Mouse (Mus musculus) Muller cell, postnatal 12 days (primary cell): Measurements from ENCODE around the gene Scamp1.

ENCODE experiments used
- DNase-seq: peaks from one replicate; pipeline ENCODE4 v3.0.0-alpha.2; 2015; ENCODE audit errors: inconsistent ontology term

The Scamp1 gene

DNA sequence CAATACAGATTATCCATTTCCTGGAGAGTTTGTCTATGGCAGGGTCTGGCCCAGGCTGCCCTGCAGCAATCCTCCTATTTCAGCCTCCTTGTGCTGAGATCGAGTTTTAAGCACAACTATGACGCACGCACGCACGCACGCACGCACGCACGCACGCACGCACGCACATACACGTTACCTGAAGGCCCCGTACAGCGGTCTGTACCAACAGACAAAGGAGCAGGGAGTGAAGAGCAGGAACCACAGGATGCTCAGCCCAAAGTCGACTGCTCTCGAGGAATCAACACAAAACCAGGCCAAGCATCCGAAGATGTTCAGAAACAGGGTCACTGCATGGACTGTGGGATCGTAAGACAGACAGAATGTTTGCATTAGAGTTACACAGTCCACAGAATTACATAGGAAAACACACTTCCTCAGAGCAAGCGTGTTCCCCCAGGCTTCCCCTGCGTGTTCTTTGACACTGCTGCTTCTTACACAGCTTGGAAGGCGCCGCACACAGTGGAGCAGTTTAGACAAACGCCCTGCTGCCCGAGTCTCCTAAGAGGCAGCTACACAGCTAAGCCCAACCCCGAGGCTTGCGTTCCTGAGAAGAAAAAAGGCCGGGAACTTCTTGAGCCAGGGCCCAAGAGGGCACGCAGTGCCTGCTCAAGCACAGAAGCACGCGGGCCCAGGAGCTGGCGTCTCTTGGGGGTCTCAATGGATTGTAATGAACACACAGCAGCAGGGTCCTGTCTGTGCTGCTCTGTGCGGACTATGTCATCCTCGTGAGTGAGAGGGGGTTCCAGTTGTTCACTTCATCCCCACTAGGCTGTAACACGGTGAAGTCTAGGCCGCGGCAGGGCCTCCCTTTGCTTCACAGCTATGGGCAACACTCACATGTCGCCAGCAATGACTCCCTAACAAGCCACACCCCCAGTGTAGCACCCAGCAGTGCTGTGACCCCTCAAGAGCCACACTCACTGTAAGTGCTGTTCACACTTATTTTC is 60.6 kb downstream of the Scamp1 start:
- DNase-seq, result no peak

DNA sequence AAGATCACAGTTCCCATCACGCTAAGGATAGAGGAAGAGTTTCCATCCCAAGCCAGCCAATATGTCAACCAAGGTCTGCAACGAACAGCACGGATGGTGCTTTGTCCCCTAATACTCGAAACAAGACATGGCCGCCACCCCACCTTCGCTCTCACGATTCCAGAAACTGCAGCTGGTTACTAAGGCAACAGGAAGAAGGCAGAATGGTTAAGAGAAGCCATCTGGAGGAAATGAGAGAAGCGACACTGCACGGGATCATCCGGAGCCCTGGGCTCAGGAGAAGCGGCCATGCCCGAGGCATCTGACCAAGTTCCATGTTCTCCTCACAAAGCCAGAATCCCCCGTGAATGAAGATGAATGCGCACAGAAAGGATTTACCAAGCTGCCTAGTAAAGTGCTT is 62.0 kb downstream of the Scamp1 start:
- no peak for DNase-seq

DNA sequence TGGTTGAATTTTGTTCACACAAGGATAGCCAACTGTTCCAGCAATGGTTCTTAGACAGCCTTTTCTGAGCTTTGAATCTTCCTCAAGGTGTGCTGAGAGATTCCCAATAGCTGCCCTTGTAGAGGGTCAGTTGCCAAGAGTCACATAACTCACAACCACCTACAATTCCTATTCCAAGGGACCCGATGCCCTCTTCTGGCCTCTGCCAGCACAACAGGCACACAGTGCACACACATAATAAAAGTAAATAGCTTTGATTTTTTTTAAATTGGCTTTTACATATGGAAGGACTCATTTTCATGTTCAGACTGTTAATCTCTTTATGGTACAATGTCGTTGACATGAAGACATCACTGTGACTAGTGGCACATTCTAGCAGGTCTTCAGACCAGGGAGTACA is 72.9 kb downstream of the Scamp1 start:
- no peak for DNase-seq

DNA sequence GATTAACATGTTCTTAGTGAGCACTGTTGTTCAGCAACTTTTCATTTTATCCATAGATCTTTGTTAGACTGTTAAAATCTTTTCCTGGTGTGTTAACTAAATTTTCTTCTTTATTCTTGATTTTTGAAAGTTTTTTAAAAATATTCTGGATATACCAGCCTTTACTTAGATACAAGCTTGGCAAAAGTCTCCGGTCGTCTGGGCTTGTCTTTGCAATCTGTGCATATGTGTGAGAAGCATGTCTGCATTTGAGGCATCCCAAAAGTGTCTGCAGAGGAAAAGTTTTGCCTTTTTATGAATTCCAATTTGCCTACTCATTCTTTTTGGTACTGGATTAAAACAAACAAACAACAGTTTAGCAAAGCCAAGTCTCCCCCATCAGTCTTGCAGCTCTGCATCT is 73.5 kb downstream of the Scamp1 start:
- no peak for DNase-seq

DNA sequence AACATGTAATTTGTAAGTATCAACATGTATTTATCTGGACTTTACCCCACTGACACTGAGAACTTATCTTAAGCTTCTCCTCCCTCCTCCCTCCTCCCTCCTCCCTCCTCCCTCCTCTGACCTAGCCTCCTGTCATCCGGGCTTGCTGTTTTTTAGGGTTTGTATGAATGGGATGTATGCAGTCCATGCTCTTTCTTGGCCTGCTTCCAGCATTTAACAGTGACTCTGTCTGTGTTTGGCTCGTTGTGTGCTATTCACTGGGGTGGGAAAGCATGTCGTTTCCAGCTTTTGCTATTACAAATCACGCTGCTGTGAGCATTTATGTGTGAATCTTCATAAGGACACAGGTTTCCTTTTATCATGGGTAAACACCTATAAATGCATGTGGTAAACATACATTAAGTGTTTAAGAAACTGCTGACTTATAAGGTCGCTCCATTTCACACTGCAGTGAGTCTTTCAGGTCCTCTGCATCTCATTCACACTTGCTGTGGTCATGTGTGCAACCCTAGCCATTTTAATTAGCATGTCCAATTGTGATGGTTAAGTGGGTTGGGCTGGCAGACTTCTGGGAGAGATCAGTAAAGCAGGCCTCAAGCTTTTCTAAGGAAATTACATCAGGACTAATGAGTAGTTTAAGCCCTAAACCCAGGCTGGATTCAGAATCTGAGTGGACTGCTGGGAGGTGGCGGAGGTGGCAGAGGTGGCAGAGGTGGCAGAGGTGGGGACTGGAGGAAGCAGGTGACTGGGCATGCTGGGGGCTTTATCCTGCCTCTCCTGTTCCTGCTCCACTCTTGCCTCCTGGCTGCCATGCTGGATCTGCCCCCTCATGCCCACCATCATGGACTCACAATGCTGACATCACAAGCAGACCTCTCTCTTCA is 74.2 kb downstream of the Scamp1 start:
- no peak for DNase-seq

DNA sequence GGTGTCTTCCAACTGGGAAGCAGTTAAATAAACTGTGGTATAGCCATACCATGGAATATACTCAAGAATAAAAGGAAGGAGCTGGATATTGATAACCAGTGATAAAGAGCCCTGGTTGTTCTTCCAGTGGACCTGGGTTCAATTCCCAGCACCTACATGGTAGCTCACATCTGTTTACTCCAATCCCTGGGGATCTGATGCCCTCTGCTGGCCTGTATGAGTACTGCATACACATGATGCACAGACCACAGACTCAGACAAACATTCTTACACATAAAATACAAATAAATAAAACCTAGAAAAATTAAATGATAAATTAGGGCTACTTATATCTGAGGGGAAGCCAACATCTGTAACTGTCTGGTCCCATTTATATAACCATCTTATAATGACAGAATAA is 76.8 kb downstream of the Scamp1 start:
- no peak for DNase-seq

DNA sequence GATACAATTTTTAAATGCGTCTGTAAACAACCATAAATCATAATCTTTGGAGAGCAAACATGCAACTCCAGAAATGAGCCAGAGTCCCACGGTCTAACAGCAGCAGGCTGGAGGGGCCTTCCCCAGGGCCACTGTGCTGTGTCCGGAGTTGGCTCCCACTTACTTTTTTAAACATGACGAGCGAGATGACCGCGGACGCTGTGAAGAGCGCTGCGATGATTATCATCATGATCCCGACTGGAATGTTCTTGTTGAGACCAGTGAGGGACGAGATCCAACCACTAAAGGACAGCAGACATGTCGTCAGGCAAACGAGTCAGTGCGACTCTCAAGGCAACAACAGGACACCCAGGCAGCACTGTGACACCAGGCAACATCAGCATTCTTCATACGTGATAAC is 77.7 kb downstream of the Scamp1 start:
- no peak for DNase-seq

DNA sequence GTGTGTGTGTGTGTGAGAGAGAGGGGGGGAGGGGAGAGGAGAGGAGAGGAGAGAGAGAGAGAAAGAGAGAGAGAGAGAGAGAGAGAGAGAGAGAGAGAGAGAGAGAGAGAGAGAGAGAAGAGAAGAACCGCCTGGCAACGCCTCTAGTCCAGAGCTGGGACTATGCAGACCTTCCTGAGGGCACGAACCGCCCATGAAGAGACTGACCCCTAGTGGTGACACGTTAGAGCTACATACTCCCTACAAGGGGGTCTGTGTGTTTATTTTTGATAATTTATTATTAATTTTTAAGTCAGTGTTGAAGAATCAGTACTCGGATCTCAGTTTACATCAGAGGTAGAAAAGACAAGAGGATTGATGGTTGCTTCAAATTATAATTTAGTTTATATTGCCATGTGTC is 80.4 kb downstream of the Scamp1 start:
- peak; percentile 30 for DNase-seq

DNA sequence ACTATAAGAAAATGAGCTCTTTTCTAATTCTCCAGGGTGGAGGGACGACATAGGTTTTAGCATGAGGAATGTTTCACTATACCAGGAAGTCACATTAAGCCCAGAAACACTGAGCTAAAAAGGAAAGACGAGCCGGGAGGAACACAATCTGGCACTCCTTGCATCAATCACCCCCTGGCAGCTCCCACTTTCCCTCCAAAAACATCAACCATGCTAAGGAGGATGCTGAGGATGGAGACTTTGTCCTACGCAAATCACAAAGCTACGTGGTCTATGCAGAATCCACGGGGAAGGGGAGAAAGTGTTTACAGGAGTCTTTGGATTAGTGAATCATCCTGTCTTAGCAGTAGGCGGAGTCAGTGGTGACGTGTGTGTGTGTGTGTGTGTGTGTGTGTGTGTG is 85.8 kb downstream of the Scamp1 start:
- DNase-seq, result no peak

DNA sequence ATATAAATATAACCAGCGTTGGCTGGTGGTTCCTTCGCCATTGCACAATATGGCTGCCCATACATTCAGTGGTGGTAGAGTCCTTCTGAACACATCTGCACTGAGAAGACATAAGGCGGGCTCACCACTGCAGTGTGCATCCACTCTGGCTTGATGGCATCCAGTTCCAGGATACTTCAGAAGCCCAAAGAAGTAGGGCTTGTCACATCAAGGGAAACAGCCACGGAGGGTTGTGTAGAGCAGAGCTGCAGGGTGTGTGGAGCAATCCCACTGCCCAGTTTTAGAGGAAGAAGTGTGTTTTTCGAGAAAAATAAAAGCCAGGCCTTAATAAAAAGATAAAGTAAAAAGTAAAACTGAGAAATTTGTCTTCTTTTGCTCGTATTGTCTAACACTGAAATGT is 87.0 kb downstream of the Scamp1 start:
- no peak for DNase-seq

DNA sequence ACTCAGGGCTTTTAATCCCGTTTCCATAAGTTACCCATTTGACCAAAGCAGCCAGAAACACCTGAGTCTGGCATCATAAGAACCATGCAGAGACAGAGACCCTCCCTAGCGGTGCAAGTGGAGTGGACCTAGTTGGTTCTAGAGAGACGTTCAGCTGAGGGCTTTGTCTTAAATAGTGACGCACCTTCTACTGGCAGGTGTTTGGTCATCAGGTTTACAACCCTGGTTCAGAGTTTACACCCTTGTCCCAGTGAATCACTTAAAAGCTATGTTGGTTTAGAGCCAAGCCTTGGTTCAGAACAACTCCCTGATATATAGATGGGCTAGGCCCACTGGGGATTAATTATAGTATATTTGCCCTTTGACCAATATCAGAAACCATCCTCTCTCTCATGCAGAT is 92.4 kb downstream of the Scamp1 start:
- DNase-seq, result no peak

DNA sequence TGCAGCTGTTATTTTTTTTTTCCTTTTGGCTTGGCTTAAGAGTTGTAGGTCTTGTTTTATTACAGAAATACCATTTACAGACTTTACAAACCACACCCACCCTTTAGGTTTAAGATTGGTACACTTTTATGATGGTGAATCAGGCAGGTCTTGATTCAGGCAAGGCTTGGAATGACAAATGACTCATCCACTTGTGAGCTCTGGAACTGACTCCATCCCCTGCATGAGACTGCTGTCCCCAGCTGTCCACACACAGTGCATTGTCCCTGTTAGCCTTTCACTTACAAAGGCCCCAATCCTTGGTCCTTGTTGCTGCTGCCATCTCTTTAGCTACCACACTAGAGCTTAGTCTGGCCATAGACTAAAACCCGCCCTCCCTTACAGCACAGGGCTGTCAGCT is 95.3 kb downstream of the Scamp1 start:
- peak; percentile 57 for DNase-seq

DNA sequence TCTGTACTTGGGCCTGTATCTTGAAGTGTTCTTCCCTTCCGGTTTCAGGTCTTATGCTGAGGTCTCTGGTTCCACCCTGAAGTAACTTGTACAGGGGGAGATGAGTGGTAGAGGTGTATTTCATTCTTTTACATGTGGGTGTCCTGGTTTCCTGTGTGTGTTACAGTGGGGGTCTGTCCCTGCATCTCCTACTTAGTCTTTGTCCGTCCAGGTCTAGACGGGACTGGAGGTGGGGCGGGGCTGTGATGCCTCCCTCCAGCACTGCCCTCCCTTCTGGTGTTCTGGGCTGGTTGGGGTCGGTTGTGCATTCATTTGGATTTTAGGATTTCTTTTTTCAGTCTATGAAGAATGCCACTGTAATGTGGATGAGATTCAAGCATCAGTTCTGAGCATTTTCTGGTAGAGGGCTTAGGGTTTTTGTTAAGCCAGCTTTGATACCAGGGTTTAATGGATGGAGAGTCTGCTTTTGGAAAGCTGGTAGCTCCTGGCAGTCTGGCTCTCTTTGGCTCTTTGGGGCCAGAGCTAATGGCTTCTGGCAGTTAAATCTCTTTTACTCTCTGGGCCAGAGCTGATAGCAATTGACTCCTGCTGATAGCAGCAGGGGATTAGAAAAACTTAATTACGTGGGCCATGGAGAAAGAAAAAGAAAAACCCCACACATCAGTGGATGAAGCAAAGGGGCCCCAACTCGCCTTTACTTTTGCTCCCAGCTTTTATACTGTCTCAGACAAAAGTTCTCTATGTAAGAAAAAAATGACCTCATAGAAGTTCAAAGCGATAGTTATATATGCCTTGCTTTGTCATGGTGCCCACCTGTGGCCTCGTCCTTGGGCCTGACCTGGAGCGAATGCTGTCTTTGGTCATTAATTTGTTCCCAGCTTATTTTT is 97.2 kb downstream of the Scamp1 start:
- no peak for DNase-seq

DNA sequence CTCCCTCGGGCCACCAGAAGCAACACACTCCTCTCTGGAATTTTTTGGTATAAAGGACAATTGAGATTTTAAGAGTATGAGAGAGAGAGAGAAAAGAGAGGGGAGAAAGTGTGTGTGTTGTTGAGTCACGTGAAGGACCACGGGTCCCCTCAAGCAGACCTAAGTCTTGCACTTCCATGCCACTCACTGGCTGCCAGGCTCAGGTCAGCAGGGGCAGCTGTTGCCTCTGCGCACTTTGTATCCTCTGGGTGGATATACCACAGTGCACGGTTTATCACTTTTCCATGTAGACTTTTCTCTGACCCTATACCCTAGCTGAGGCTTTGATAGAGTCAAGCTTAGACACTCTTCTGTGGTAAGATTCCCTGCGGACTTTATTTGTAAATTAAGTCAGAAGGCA is 100.0 kb downstream of the Scamp1 start:
- DNase-seq, result no peak

DNA sequence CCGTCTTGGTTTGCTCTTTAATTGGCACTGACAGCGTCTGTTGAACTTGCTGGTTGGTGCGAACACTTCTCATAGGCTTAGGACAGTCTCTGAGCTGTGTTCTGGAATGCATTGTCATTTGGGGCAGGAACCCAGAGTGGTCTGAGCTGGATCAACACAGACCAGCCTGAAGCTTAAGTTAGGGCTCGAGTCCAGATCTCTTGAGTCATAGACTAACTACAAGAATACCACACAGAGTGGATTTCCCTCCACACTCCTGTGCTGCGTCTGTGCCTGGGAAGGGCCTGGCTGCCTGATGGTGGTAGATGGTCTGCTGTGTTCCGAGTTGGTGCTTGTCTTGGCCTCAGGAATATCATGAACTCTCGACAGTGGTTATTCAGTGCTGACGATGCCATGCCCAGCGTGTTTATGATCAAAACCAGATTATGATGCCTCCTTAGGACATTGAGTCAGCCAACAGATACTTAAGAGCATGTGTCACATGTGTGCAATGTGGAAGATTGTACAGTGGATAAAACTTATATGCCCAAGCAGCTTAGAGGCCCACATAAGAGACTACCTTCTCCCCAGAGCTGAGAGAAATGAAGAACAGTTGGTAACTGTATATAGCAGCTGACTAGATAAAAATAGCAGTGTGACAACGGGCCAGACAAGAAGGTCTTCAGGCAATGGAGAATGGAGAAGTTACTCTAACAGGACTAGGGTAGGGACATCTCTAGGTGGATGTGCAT is 100.8 kb downstream of the Scamp1 start:
- peak; percentile 87 for DNase-seq

DNA sequence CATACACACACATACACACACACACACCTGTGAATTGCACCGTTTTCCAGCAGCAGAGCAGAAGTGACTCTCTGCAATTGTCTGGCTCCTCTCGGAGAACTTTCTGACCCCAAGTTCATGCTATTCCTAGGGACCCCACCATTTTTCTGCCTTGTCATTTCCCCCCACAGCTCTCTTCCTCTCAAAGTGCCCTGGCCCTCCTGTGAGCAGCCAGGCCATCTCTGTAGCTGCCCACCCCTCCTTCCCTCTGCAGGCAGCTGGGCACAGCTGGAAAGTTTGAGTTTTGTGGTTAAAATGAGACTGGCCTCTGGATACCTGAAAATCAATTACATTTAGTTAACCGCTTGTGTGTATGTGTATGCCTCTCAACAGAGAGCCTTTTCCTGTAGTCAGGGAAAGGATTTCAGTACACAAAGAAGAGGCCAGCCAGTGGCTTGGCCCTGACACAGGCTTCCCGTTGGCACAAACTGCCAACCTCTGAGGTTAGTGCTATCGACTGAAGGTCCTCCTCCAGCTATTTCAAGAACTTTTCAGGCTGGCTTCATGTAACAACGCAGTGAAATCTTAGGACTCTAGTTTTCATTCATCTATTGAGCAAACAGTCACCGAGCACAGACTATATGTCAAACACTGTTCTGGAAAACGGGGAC is 102.2 kb downstream of the Scamp1 start:
- DNase-seq, result peak; percentile 47

DNA sequence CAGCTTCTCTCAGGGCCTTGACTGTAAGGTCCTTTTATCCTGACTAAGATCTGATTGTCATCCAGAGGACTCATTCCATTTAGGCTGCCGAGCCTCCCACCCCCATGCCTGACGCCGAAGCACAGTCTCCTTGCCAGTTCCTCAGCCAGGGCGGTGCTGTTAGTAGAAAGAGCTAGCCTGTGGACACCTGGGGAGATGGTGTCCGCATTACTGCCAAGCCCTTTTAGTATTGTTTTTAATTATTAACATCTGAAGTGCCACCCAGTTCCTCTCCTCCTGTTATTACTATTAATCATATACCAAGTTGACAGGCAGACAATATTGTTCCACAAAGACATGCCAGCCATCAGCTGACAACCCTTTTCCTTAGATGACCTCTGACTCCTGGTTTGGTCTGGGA is 103.6 kb downstream of the Scamp1 start:
- DNase-seq, result no peak

DNA sequence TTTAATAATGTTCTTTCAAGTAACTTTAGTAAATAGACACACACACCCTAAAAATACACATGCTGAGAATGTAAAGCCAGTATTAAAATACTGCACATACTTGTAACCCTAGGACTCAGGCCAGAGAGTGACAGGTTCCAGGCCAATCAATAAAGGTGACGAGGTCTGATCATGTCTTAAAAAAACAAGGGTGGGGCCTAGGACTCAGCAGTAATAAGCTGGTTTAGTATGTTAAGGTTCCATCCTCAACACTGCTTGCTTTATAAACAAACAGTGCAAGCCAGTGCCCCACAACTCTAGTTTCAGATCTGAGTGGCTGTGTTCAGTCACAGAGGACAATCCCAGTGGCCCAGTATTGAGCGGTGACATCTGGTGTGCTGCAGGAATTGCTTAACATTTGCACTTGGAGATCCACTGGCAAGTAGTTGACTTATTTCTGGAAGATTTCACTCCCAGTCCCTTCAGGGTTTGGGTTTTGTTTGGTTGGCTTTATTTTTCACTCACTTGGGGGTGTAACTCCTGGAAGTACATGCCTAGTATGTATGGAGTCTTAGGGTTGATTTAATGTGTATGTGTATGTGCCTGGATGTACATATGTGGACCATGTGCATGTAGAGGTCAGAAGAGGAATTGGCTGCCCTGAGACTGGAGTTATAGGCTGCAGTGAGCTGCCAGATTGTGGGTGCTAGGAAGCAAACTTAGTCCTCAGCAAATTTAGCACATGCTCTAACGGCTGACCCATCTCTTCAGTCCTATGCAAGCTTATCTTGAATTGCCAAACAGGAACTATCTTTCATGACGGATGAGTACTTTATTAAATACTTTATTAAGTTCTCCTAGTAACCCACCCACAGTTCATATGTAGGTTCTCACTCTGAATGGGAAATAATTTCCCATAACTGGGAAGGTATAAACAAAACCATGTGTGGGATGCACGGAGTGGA is 104.9 kb downstream of the Scamp1 start:
- no peak for DNase-seq

DNA sequence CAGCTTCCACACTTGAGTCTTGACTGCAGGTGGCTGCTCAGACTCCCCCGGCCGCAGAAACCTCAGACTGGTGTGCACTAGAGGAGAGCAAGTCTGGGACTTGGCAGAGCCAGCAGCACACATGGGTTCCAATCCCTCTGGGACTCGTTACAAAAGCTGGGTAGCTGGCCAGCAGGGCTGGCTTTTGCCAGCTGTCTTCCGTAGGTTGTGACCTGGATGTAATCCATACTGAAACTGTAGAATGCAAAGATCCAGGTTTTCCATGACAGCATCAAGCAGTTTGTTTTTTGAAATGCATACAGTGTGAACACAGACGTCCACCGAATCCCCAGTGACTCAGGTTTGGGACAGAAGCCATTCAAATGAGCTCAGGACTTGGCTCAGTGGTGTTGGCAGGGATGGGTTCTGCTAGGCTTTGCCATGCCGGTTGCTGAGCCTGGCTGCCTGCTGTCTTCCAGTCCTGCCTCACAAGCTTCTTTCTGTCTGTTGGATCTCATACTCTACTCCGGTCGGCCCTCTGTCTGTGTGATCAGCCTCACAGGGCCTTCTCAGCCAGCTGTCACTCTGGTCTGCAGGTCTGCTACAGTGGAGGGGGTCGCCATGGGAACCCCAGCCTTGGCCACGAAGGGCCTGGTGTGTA is 107.1 kb downstream of the Scamp1 start:
- DNase-seq, result peak; percentile 95
